Mouse (Mus musculus) spleen, adult 18-20 months (tissue): ENCODE measurements around the gene Ift52.
A peak's percentile ranks its signal among the peaks of the same experiment; 100 is the strongest.
"Not testable (repeated sequence)": the region's sequence is repeated elsewhere in the genome, so short reads cannot be mapped to it uniquely, and the experiment has no call there.

Experiments used
- DNase-seq, 2 experiments: peaks; one replicate each; pipeline ENCODE4 v3.0.0; 2022; ENCODE audit warnings: mixed read lengths in 2 of 2

Ift52 gene

DNA sequence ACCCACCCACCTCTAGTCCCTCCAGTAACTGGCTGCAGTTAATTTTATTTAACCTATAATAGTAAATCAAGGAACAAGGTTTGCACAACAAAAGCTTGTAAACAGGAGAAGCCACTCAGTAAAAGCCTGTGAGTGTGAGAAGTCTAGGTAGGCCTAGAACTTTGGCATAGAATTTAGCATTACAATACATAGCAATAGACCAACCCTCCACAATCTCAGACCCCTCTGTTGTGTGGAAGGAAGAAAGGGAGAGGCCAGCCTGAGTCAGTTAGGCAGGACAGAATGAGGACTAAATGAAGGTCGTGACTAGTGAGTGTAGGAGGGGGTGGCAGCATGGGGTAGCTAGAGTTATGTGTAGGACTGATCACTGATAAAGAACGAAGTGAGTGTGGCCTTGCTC, 14.6 kb downstream of the Ift52 start:
- DNase-seq: no peak

DNA sequence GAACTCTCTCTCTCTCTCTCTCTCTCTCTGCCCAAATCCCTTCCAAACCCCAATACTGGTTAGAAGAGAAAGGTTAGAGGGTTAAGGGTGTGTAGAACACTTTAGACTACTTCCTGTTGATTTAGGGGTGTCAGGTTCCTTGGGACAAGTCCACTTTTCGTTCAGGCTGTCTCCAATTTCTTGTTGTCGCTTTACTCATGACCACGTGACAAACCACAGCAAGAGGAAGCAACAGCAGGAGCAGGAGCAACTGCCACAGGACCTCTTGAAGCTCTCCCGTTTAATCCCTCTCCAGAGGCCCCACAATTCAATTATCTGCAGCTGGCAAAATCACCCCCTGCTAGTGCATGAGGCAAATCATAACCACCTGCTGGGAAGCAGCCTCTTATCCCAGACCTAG, 15.5 kb downstream of the Ift52 start:
- DNase-seq: no peak

DNA sequence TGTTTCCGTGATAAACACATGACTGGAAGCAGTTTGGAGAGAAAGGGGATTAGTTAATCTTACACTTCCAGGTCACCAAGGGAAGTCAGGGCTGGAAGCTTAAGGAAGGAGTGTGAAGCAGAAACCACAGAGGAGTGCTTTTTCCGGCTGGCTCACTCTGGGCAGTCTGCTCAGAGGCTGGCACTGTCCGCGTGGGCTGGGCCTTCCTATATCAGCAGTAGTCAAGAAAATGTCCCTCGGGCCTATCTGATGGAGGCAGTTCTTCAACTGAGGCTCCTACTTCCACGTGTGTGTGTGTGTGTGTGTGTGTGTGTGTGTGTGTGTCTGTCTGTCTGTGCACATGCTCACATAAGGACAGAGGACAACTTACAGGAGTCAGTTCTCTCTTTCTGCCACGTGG, 22.8 kb downstream of the Ift52 start:
- DNase-seq: no peak

- DNase-seq: peak; percentile 24 to 68
These were observed 31.0 kb downstream of the Ift52 start for GRCm38 (mm10) chr2:163048125-163048524.

DNA sequence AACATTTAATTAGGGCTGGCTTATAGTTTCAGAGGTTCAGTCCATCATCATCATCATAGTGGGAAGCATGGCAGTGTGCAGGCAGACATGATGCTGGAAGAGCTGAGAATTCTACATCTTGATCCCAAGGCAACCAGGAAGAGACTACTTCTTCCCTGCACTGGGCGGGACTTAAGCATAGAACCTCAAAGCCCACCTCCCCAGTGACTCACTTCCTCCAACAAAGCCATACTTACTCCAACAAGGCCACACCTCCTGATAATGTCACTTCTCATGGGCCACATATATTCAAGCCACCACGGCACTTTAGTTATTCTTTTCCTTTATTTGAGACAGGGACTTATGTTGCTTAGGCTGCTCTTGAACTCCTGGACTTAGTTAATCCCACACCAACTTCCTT, 32.0 kb downstream of the Ift52 start:
- no peak for DNase-seq

GRCm38 (mm10) chr2:163051691-163052090, 34.5 kb downstream of the Ift52 start:
- DNase-seq: no peak

- no peak for DNase-seq
These were observed 34.9 kb downstream of the Ift52 start for GRCm38 (mm10) chr2:163052101-163052500.

- DNase-seq: no peak
These were observed 35.7 kb downstream of the Ift52 start for GRCm38 (mm10) chr2:163052826-163053225.

DNA sequence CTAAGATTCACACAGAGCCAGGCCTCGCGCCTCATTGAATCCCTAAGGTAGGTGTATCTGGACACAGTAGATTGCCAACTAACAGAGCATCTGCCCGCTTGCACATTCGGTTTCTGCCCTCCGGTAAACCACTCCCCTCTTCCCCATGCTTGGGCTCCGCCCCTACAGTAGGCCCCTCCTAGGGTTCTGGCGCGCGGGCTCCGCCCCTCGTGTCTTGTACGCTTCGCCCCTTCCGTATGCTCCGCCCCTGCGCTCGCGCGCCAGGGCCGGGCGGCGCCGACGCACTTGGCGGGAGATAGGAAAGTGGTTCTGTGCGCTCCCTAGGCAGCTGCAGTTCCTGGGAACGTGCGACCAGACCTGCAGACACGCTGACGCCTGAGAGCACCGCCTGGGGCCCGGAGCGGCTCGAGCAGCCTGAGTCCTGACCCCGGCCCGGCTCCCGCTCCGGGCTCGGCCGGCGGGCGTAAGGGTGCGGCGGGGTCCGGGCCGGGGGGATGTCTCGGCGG, 37.2 kb downstream of the Ift52 start, which contains the start of gene Mybl2:
Gene Mybl2 (plus strand): TSS at position 353 of the 506 bp plus-strand sequence.
- peak; percentile 88 to 92 for DNase-seq

GRCm38 (mm10) chr2:163054891-163055494, 37.8 kb downstream of the Ift52 start:
- peak in 1 of 2 experiments; percentile 11 for DNase-seq

DNA sequence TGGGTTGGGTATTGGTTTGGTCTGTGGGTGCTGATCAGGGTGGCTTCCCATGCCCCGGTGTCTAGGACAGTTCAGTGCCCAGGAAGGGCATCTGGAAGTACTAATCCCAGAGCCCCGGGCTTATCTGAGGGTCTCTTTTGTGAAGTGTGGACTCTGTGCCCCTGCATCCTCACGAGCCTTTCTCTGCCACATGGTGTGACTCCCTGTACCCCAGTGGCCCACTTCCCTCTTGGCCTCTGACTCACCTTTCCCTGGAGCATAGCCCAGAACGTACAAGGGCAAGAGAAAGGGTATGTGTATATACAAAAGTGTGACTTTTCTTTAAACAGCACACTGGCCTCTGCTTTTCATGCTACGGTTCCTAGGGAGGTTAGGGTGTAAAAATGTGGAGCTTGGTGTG, 38.6 kb downstream of the Ift52 start:
- no peak for DNase-seq

- no peak for DNase-seq
These were observed 39.4 kb downstream of the Ift52 start for GRCm38 (mm10) chr2:163056584-163056983.

GRCm38 (mm10) chr2:163058981-163059380, 41.8 kb downstream of the Ift52 start:
- not testable (repeated sequence) for DNase-seq

GRCm38 (mm10) chr2:163060630-163061029, 43.5 kb downstream of the Ift52 start:
- DNase-seq: no peak

DNA sequence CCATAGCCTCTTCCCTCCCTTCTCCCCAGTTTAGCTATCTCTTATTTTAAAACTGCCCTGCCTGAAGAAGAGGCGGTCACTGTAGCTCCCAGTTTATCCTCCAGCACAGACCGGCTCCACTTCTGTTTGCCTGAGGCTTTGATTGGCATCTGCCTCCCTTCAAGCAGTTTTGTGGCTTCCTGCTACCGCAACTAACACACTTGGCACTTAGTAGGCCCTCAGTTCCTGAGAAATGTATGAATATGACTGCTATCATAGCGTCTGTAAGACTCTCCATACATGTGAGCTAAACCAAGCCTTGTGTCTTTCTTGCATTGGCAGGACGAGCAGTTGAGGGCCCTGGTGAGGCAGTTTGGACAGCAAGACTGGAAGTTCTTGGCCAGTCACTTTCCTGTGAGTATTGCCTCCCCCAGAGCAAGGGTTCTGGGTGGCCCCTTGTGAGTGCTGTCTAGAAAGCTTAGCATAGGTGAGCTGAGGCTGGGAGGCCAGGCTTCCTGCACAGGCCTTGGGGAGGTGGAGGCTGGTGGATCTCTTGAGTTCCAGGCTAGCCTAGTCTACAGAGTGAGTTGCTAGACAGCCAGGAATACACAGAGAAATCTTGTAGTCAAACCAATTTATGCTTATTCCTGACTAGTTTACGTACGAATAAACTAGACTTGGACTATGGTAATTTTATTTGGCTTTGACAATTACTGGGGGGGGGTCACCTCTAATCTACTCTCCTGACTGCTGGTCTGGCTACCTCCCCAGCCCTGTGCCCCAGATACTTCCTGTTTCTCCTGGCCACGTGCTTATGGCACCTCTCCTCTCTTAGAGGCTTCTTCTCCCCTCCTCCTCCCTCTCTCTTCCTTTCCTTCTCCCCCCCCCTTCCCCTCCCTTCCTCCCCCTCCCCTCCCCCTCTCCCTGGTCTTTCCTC, 44.3 kb downstream of the Ift52 start:
- no peak for DNase-seq

GRCm38 (mm10) chr2:163062119-163062508, 45.0 kb downstream of the Ift52 start:
- DNase-seq: no peak

- DNase-seq: no peak
These were observed 49.2 kb downstream of the Ift52 start for GRCm38 (mm10) chr2:163066326-163066725.

GRCm38 (mm10) chr2:163067233-163067632, 50.1 kb downstream of the Ift52 start:
- DNase-seq: no peak

- no peak for DNase-seq
These were observed 53.1 kb downstream of the Ift52 start for GRCm38 (mm10) chr2:163070213-163070612.

DNA sequence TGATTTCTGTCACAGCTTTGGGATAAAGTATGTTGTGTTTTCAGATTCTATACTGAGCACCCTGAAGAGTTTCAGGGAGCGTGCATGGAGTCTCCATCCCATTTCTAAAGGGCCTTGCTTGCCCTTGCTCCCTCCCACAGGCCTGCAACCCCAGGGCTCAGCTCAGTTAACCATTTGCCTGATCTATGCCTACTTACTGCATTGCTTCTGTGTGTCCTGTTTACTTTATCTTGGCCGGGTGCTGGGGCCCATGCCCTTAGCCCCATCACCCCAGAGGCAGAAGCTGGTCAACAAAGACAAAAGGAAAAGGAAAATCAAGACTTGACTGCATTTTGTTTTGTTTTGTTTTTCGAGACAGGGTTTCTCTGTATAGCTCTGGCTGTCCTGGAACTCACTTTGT, 54.4 kb downstream of the Ift52 start:
- no peak for DNase-seq

GRCm38 (mm10) chr2:163073023-163073757, 56.0 kb downstream of the Ift52 start:
- no peak for DNase-seq

GRCm38 (mm10) chr2:163074006-163074405, 56.9 kb downstream of the Ift52 start:
- no peak for DNase-seq

DNA sequence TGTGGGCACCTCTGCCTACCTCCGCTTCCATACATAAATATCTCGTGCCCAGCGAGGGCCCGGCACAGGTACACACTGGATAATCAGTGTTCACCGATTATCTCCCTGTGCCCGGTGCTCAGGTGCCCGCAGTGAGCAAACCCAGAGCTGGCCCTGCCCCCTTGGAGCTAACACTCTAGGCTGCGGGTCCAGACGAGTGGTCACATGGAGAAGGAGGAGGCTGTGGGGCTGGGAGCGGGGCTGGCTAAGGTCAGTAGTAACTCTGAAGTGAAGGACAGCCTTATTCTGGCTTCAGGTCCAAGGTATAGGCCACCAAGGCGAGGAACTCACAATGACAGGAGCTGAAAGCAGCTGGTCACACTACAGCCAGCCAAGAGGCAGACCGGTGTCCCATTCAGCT, 57.7 kb downstream of the Ift52 start:
- DNase-seq: no peak
